Mouse (Mus musculus): ENCODE results near the gene Prrt2.
A peak's percentile ranks its signal among the peaks of the same experiment; 100 is the strongest.

Prrt2 gene

DNA sequence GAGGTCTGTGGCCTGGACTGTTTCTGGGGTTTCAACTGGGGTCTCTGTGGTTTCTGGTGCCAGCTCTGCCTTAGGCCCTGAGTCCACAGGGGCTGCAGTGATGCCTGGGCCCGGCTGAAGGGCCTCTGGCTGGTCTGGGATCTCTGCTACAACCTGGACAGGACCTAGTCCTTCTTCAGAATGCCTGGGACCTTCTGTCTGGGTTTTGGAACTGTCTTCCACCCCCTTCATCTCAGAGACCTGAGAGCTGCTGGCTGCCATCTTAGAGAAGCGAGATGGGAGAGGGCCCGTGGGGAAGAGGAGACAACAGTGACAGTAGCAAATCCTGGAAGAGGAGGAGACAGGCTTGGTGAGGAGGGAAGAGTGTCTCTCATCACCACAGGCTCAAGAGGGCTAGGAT lies 980 bp downstream of the Prrt2 start:
- DNase-seq (ENCODE audit: low spot score), result no peak

DNA sequence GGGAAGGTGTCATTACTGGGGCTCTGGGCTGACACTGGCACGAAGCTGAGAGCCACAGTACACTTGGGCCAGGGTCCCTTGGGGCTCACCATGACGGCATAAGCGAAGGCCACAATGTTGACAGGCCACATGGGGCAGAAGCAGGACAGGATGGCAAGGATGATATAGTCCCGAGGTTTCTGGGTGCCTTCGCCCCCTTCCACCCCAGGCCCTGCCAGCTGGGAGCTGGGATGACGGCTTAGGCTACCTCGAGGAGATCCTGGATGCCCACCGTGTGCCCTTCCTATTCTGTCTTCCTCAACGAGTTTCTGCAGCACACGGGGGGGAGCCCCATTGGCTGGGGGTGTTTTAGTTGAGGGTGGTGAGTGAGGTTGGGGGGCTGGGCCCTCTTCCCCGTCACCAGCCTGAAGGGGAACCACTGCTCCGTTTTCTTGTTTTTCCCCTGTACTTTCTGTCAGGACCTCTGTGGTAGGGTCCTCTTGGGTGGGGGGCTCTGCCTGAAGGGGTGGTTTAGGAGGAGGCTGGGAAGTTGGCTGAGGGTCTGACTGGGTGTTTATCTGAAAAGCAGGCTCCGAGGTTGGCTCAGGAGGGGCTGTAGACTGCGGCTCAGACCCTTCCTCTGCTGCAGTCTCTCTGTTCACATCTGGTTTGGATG lies 1.6 kb downstream of the Prrt2 start:
- DNase-seq (ENCODE audit: low spot score), result no peak

- no peak for DNase-seq (ENCODE audit: low spot score)
Observed at GRCm38 (mm10) chr7:127018416-127019305, 2.4 kb downstream of the Prrt2 start.

GRCm38 (mm10) chr7:127017950-127018345 lies 3.1 kb downstream of the Prrt2 start:
- no peak for DNase-seq (ENCODE audit: low spot score)

- peak; percentile 100 for DNase-seq (ENCODE audit: low spot score)
Observed at GRCm38 (mm10) chr7:127016971-127017949, 3.8 kb downstream of the Prrt2 start, which contains the start of gene Pagr1a. Gene Pagr1a (minus strand): TSS chr7:127017352.

GRCm38 (mm10) chr7:127016486-127016938 lies 4.5 kb downstream of the Prrt2 start:
- DNase-seq (ENCODE audit: low spot score), result no peak

DNA sequence TGATC lies 4.7 kb downstream of the Prrt2 start, which contains the start of gene Pagr1b:
Gene Pagr1b, minus strand, starts transcription at position 4 of the 5 bp plus-strand sequence.
- no peak for DNase-seq (ENCODE audit: low spot score)

DNA sequence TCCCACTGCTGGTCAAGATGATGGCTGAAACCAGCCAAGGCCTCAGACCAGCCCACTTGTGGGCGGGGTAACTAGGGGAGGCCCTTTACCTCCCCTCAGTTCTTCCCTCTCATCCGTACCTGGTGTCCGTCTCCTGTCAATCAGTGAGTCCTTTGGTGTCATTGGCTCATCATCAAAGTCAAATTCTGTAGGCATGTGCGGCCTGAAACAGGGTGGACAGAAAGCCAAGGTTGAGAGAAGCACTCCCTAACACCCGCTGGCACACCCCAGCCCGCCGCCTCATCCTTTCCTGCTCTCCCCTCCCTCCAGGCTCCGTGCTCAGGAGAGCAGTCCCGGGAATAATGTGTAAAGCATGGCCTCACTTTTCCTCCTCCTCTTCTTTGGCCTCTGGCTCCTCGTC lies 4.9 kb downstream of the Prrt2 start:
- peak; percentile 77 for DNase-seq (ENCODE audit: low spot score)

- DNase-seq (ENCODE audit: low spot score), result no peak
Observed at GRCm38 (mm10) chr7:127014993-127015392, 6.0 kb downstream of the Prrt2 start.

- DNase-seq (ENCODE audit: low spot score), result peak; percentile 70
Observed at GRCm38 (mm10) chr7:127014320-127014719, 6.7 kb downstream of the Prrt2 start, which contains the start of gene Mvp. Gene Mvp (minus strand): TSS chr7:127014621.

GRCm38 (mm10) chr7:127013385-127013784 lies 7.6 kb downstream of the Prrt2 start:
- DNase-seq (ENCODE audit: low spot score), result no peak

DNA sequence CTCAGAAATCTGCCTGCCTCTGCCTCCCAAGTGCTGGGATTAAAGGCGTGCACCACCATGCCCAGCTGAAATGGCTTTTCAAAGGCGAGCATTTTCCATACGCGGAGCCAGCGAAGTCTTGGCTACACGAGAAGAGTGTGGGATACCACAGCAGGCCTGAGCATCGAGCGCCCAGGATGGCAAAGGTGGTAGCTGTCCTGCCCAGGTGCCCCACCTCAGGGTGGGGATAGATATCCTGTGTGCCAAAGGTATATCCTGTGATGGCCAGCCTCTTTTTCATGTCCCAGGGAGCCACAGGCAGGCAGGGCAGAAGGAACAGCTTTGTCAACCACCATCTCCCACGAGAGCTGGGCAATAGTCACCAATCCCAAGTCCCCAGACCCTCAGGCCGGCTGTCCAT lies 8.2 kb downstream of the Prrt2 start:
- no peak for DNase-seq (ENCODE audit: low spot score)

GRCm38 (mm10) chr7:127012374-127012773 lies 8.6 kb downstream of the Prrt2 start:
- no peak for DNase-seq (ENCODE audit: low spot score)

GRCm38 (mm10) chr7:127011717-127012116 lies 9.3 kb downstream of the Prrt2 start:
- no peak for DNase-seq (ENCODE audit: low spot score)

- no peak for DNase-seq (ENCODE audit: low spot score)
Observed at GRCm38 (mm10) chr7:127011051-127011450, 10.0 kb downstream of the Prrt2 start.

GRCm38 (mm10) chr7:127009307-127010085 lies 11.5 kb downstream of the Prrt2 start:
- DNase-seq (ENCODE audit: low spot score), result no peak

- DNase-seq (ENCODE audit: low spot score), result peak; percentile 40
Observed at GRCm38 (mm10) chr7:127008239-127009019, 12.6 kb downstream of the Prrt2 start.

DNA sequence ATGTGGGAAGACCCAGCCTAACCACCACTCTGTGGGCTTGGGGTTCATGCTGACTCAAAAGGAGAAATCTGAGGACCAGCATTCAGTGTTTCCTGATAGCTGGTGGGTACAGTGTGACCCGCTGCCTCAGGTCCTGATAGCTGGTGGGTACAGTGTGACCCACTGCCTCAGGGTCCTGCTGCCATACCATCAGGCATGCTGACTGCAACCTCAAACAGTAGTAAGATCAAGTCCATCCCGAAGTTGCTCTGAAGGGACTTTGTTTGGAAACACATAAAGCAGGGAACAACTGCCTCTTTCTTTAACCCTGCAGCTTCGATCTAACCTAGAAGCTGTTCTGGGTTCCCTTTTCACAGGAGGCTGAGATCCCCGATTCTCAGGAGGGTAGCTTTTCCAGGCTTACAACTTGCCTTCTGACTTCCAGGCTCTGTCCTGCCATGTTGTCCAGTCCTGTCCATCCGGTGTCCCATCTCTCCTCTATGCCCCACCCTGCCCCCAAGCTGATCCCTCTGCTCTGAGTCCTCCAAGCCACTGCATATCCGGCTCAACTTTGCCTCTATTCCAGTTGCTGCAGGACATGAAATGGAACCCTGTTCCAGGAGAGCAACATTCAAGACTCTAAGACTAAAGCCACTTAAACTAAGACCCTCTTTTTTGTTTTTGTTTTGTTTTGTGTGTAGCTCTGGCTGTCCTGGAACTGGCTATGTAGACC lies 13.5 kb downstream of the Prrt2 start:
- DNase-seq (ENCODE audit: low spot score), result no peak

DNA sequence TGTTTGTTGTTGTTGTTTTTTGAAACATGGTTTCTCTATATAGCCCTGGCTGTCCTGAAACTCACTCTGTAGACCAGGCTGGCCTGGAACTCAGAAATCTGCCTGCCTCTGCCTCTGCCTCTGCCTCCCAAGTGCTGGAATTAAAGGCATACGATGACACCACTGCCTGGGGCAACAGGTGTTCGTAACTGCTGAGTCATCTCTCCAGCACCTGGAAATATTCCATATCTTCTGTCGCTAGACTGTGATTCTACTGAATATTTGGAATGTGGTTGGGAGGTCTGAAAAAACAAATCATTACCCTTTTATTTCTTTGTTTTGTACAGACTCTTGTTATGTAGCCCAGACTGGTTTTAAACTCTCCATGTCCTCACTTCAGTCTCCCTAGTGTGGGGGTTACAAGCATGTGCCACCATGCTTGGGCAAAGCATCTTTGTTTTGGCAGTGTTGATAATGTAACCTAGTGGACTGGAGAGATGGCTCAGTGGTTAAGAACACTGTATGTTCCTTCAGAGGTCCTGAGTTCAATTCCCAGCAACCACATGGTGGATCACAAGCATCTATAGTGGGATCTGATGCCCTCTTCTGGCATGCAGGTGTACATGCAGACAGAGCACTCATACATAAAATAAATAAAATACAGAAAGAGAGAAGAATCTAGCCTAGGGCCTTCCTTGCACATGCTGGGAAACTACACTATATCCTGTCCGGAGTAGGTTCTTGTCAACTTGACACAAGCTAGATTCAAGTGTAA lies 16.7 kb downstream of the Prrt2 start:
- DNase-seq (ENCODE audit: low spot score), result no peak

DNA sequence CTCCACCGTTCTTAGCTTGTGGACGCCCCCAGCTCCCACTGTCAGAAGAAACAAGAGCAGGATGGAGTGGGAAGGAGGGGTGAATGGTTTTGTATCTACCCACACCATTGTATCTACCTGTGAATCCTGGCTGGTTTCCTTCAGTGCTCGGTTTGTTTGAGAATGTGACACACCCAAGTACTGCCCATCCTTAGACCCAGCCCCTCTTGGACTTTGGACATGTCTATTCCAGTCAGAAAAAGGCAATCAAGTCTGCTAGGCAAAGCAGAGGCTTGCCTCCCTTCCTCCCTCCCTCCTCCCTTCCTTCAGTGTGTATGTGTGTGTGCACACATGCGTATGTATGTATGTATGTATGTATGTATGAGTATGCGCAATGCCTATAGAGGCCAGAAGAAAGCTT lies 17.4 kb downstream of the Prrt2 start:
- DNase-seq (ENCODE audit: low spot score), result no peak
